Mouse (Mus musculus) lung, embryonic 14.5 days (tissue): ENCODE data around the gene Fgfr2. TPM values are rescaled to one million over a fixed set of nuclear protein-coding genes. Genes with fewer than 3 reads are reported as not detected.
A peak's percentile ranks its signal among the peaks of the same experiment; 100 is the strongest.

Experiments
- ATAC-seq: fragments of 200-750 bp; cut with Nextera tagmentation; 2 replicates; pipeline ENCODE4 v1.8.0; 2017; ENCODE audit warnings: mild to moderate bottlenecking, moderate TSS enrichment, moderate library complexity; ENCODE audit not compliant: insufficient read depth
- DNase-seq: peaks from one replicate; pipeline ENCODE4 v3.0.0-alpha.2; 2015
- H3K27ac ChIP-seq: fragments of 300-500 bp; sonication (generic); 2 replicates; pipeline ENCODE4 v1.5.1; 2014; ENCODE audit warnings: low read depth, mild to moderate bottlenecking, moderate library complexity
- H3K27me3 ChIP-seq: fragments of 300-500 bp; sonication (generic); 2 replicates; pipeline ENCODE4 v1.6.1; 2014; ENCODE audit warnings: low read length, control low read depth; ENCODE audit not compliant: insufficient read depth
- H3K36me3 ChIP-seq: fragments of 300-500 bp; sonication (generic); 2 replicates; pipeline ENCODE4 v1.6.1; 2014; ENCODE audit warnings: control low read depth; ENCODE audit not compliant: insufficient read depth
- H3K4me1 ChIP-seq: fragments of 300-500 bp; sonication (generic); 2 replicates; pipeline ENCODE4 v1.6.1; 2014; ENCODE audit warnings: antibody characterized with exemption, control low read depth; ENCODE audit not compliant: insufficient read depth
- H3K4me2 ChIP-seq: fragments of 300-500 bp; sonication (generic); 2 replicates; pipeline ENCODE4 v1.6.1; 2014; ENCODE audit warnings: mild to moderate bottlenecking
- H3K4me3 ChIP-seq: fragments of 300-500 bp; sonication (generic); 2 replicates; pipeline ENCODE4 v1.5.1; 2014; ENCODE audit warnings: low read depth, low read length
- H3K9ac ChIP-seq: fragments of 300-500 bp; sonication (generic); 2 replicates; pipeline ENCODE4 v1.6.1; 2014
- H3K9me3 ChIP-seq: fragments of 300-500 bp; sonication (generic); 2 replicates; pipeline ENCODE4 v1.6.1; 2016; ENCODE audit warnings: low read depth, low read length, control low read depth
- CTCF ChIP-seq: IDR thresholded peaks from 2 replicates; pipeline ENCODE4 v1.5.1; 2016; ENCODE audit warnings: antibody characterized with exemption, low read depth
- WGBS: fragments of 180-500 bp; shearing (Covaris S2); extraction: QIAGEN DNeasy Blood & Tissue Kit; methylation state at CpG from one replicate; pipeline ENCODE4 v1.1.7; 2014; 5-methylcytosine and 5-hydroxymethylcytosine counted together
- polyA plus RNA-seq: library from polyadenylated mRNA; unstranded; fragments of >200 nt; fragmentation: Nextera tagmentation; extraction: Ambion mirVana; gene quantifications from 2 replicates; pipeline ENCODE4 v1.2.1, GENCODE M21; 2014

Fgfr2 gene
- polyA plus RNA-seq, 1 experiment from 2014 or later: 179 TPM

DNA sequence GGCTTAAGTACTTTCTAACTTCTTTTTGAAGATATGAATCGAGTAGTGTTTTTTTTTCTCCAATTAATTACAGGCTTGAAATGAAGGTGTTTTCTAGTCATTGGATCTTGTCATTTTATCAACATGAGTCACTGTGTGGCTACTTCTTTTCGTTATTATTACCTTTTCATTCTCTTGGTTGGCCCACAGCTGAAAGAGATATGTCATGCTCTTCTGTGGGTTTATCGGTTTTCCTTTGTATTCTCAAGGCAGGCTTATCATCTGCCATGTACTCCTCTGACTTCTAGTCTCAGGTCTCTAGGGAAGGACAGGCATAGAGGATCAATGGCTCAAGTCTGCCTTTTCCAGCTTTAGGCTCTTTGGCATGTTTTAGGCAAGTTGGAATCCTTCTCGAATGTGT lies 712.2 kb downstream of the Fgfr2 start:
- no peak for TF ChIP-seq CTCF
- no peaks in the 10 kb centered on the region for H3K4me1 ChIP-seq
- ATAC-seq (no peak), DNase-seq (no peak)
- H3K27me3 ChIP-seq: no peaks in the 10 kb centered on the region
- H3K4me3 ChIP-seq: no peak overlapping the region
- H3K27ac ChIP-seq: no peak overlapping the region
- H3K4me2 ChIP-seq: no peak overlapping the region
- no peaks in the 10 kb centered on the region for H3K9me3 ChIP-seq
- H3K9ac ChIP-seq: no peak overlapping the region
- WGBS: 75% methylated on average over 4 of the region's 4 CpGs
- no peaks in the 10 kb centered on the region for H3K36me3 ChIP-seq

DNA sequence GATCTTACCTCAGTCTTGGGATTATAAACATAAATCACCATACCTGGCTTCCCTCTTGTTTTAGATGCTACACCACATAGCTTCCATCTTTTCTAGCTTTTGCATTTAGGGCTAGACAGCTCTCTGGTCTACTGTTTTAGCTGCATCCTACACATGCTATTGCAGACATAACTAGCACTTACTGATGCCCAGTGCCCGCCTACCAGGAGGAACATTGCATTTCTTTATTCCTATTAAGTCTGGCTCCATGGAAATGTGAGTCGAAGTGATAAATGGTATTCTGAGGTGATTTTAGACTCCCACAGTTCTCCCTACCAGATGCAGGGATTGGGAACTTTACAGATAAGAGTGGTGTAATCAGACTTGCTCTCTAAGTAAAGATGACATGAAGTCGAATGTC lies 713.3 kb downstream of the Fgfr2 start:
- H3K9me3 ChIP-seq: no peaks in the 10 kb centered on the region
- H3K9ac ChIP-seq: no peak overlapping the region
- no peaks in the 10 kb centered on the region for H3K36me3 ChIP-seq
- no peak for TF ChIP-seq CTCF
- no peaks in the 10 kb centered on the region for H3K4me1 ChIP-seq
- no peak for ATAC-seq
- H3K4me2 ChIP-seq: no peak overlapping the region
- no peak overlapping the region for H3K4me3 ChIP-seq
- WGBS: 69% methylated on average over 3 of the region's 3 CpGs
- DNase-seq: no peak
- no peaks in the 10 kb centered on the region for H3K27me3 ChIP-seq
- H3K27ac ChIP-seq: no peak overlapping the region

DNA sequence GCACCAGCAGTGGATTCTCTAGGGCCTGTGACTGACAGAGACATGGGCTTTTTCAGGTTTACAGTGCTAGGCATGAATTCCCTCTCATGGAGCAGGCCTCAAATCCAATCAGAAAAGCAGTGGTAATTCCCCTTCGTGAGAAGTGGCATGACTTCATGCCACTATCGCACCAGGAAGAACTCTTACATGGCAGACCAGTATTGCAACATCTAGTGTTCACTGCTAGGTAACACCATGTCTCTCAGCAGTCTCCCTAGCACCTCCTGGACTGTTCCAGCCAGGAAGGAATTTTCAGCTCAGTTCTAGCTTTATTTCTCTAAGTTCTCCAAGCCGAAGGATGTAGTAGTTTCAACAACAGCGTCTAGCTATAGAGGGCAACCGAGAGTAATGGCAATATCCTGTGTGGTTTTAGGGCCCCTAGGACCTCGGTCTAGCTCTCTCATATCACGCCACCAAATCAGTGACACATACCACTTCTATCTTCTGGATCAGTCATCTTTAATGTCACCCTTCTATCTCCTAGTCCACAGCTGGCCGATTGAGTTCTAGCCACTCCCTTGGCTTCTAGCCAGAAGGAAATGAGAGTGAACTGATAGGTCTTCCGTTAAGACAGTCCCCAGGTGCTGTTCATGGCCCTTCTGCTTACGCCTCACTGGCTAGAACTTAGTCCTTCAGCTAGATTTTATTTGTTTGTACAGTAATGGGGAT lies 720.6 kb downstream of the Fgfr2 start:
- Histone ChIP-seq H3K27me3 (no peaks in the 10 kb centered on the region; the same call in 1 of the 2 replicates), H3K27ac (no peak overlapping the region), H3K4me2 (no peak overlapping the region), H3K9ac (no peak overlapping the region), H3K9me3 (no peaks in the 10 kb centered on the region), H3K36me3 (no peaks in the 10 kb centered on the region), H3K4me1 (0 out of 2 replicates have a peak, but pooled peaks cover 4% of the 10 kb centered on the region), H3K4me3 (no peak overlapping the region)
- ATAC-seq: no peak
- TF ChIP-seq CTCF: no peak
- DNase-seq: peak; percentile 46
- WGBS: 65% methylated on average over 10 of the region's 10 CpGs

DNA sequence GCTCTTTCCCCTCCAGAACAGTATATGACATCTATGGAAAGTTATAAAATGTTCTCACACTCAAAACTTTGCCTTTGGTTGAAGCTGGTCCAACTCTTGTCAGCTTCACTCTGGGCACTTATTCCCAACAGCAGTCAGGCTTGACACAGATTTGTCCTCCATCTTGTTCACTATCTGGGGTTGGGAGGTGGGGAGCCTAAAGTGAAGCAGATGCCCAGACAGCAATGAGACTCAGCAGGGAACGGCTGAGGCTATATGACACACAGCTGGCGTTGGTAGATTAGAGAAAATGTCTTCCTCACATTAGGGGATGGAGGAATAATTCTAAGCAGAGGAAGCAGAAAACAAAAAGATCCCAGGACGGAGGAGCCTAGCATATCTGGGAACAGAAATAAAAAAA lies 724.7 kb downstream of the Fgfr2 start:
- no peak for TF ChIP-seq CTCF
- ATAC-seq: peak; percentile 86
- DNase-seq: peak; percentile 79

DNA sequence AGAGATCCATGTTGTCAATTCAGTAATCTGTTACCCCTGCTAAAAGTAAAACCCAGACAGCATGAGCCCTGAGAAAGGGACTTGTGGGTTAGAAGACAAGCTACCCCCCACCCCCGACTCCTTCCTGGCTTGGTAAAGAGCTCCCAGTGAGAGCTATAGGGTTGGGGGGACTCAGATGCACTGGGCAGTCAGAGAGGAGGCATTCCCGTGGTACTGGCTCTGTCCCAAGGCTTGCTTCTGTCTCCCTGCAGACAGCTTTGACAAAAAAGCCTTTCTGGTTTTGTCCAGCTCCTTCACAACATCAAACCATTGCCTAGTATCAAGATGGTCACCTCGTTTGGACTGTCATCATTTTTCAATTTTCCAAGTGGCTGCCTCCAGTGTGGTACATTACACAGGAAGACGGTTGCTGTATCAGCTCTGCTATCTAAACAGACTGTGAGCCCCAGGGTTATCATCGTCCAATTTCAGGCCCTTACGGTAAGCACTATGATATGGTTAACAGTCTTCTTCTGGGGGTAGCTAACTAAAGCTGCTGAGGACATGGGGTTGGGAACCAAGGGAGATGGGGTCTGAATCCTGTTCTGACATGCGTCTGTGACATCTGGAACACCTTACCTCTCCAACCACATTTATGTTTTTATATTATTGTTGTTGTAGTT lies 726.4 kb downstream of the Fgfr2 start:
- H3K9me3 ChIP-seq: no peaks in the 10 kb centered on the region
- H3K4me2 ChIP-seq: no peak overlapping the region
- 0 out of 2 replicates have a peak, but pooled peaks cover 5% of the 10 kb centered on the region for H3K4me1 ChIP-seq
- 53% methylated on average over 7 of the region's 7 CpGs for WGBS
- no peak overlapping the region for H3K4me3 ChIP-seq
- DNase-seq (no peak), ATAC-seq (no peak)
- no peak for TF ChIP-seq CTCF
- no peaks in the 10 kb centered on the region for H3K36me3 ChIP-seq
- H3K27ac ChIP-seq: no peak overlapping the region
- H3K27me3 ChIP-seq: no peaks in the 10 kb centered on the region; the same call in 1 of the 2 replicates
- no peak overlapping the region for H3K9ac ChIP-seq

More for the DNA sequence above, 724.7 kb downstream of the Fgfr2 start:
- Histone ChIP-seq H3K4me1 (0 out of 2 replicates have a peak, but pooled peaks cover 5% of the 10 kb centered on the region), H3K27ac (no peak overlapping the region), H3K4me2 (no peak overlapping the region), H3K27me3 (no peaks in the 10 kb centered on the region; the same call in 1 of the 2 replicates), H3K9ac (no peak overlapping the region), H3K36me3 (no peaks in the 10 kb centered on the region), H3K4me3 (no peak overlapping the region), H3K9me3 (no peaks in the 10 kb centered on the region)
- 36% methylated on average over 3 of the region's 3 CpGs for WGBS

DNA sequence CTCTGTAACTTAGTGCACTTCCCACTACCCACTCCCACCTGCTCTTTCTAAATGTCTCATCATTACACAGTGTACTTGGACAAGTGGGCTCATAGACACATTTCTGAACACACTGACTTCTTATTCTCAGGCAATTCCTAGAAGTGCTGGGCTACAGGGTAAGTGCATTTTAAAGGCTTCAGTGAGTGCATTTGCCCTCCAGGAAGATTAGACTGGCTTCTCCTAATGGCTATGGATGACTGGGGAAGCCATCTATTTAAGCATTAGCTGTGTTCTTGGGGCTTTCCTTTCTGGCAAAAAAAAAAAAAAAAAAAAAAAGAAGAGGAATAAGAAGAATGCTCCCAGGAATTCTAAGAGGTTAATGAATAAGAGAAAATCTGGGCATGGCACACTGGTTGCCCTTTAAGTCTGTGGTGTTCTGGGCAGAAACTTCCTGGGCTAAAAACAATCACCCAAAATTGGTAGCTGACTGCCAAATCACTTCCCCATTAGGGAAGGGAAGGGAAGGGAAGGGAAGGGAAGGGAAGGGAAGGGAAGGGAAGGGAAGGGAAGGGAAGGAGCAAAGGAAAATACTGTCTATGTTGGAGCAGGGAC lies 729.5 kb downstream of the Fgfr2 start:
- Histone ChIP-seq H3K9ac (no peak overlapping the region), H3K4me3 (no peak overlapping the region), H3K4me1 (0 out of 2 replicates have a peak, but pooled peaks cover 8% of the 10 kb centered on the region), H3K4me2 (no peak overlapping the region), H3K27ac (no peak overlapping the region), H3K27me3 (no peaks in the 10 kb centered on the region; the same call in 1 of the 2 replicates), H3K36me3 (no peaks in the 10 kb centered on the region), H3K9me3 (no peaks in the 10 kb centered on the region)
- no peak for TF ChIP-seq CTCF
- ATAC-seq (no peak), DNase-seq (no peak)

DNA sequence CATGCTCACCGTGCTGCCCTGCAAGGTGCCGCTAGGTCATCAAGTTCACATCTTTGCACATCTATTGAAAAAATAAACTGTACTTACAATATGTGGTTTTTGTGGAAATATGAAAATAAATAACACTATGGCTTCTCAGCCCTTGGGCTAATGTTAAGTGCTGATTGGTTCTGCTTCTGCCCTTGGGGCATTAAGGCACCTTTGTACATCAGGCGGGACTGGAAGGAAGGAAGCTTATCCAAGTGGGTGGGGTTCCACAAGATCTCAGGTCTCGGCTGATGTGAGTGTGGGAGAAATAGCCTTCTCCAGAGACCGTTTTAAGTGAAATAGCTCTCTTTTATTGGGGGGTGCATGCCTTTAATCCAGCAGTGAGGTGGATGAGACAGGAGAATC lies 730.1 kb downstream of the Fgfr2 start:
- Histone ChIP-seq H3K27ac (no peak overlapping the region), H3K36me3 (no peaks in the 10 kb centered on the region), H3K4me3 (no peak overlapping the region), H3K4me1 (0 out of 2 replicates have a peak, but pooled peaks cover 8% of the 10 kb centered on the region), H3K9ac (no peak overlapping the region), H3K4me2 (no peak overlapping the region), H3K27me3 (no peaks in the 10 kb centered on the region), H3K9me3 (no peaks in the 10 kb centered on the region)
- WGBS: 71% methylated on average over 5 of the region's 5 CpGs
- TF ChIP-seq CTCF: no peak
- DNase-seq (no peak), ATAC-seq (no peak)
